Mouse (Mus musculus): ENCODE measurements at regions not wholly inside any gene's neighbourhood (a gene's known extent, or its start where the extent isn't known, plus 50 kb on each side); places are given as distances from the start of the nearest gene placed in this dataset.

DNA sequence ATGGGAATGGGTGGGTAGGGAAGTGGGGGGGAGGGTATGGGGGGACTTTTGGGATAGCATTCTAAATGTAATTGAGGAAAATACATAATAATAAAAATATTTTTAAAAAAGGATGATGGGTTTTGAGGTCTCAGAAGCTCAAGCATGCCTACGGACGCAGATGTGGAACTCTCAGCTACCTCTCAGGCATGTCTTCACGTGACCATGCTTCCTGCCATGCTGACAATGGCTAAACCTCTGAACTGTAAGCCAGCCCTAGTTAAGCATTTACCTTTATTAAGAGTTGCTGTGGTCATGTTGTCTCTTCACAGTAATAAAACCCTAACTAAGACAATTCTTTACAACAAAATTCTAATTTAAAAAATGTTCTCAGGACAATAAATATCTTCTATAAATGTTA lies 80.0 kb downstream of the Tex36 start:
- Histone ChIP-seq H3K9me3 (no peaks in the 10 kb centered on the region), H3K27ac (replicated peaks) (no peak overlapping the region), H3K27me3 (replicated peaks) (no peaks in the 10 kb centered on the region), H3K4me2 (no peak overlapping the region), H3K4me3 (no peak overlapping the region), H3K4me1 (no peaks in the 10 kb centered on the region), H3K36me3 (no peaks in the 10 kb centered on the region), H3K9ac (no peak overlapping the region)
- WGBS = 85% methylated on average over 3 of the region's 3 CpGs
- no peak for ATAC-seq (ENCODE audit: extremely low read depth, insufficient number of reproducible peaks, low FRiP score, low TSS enrichment)

DNA sequence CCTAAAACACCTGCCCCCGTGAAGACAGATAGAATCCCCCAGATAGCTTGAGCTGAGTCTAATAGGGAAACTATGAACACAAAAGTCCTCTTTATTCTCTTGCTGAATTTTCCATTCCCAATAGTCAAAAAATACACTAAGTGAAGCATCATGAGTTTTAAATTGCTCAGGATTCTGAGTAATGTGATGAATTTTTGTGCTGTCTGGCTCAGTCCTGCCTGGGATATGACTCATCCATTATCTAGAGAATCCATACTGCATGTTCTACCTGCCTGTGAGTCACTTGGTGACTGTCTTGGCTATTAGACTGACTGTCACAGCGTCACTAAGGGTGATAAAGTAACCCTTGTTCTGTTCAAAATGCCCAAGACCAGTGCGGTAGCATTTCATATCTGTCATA lies 83.0 kb downstream of the Tex36 start:
- Histone ChIP-seq H3K27ac (replicated peaks) (no peak overlapping the region), H3K4me2 (no peak overlapping the region), H3K4me1 (no peaks in the 10 kb centered on the region), H3K36me3 (no peaks in the 10 kb centered on the region), H3K27me3 (replicated peaks) (no peaks in the 10 kb centered on the region), H3K4me3 (no peak overlapping the region), H3K9me3 (no peaks in the 10 kb centered on the region), H3K9ac (no peak overlapping the region)
- ATAC-seq (ENCODE audit: extremely low read depth, insufficient number of reproducible peaks, low FRiP score, low TSS enrichment) = no peak
- WGBS = 73% methylated on average over 3 of the region's 3 CpGs

DNA sequence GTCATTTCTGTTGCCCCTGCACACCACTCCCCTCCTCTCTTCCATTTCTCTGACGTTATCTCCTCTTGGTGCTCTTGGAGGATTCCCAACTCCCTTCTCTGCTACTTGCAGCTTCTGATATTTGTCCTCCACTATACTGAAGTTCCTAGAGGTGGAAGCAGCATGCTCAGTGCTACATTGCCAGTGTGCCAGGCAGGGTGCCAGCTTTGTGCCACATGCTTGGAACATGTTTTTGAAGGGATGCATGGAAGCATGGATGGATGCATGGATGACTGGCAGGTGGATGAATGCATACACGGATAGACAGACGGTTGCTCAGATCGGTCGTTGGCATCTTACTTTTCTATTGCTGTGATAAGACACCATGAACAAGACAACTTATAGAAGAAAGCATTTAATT lies 84.4 kb downstream of the Tex36 start:
- no peak overlapping the region for H3K27ac ChIP-seq (replicated peaks)
- no peak overlapping the region for H3K4me2 ChIP-seq
- H3K9ac ChIP-seq = no peak overlapping the region
- no peak for ATAC-seq (ENCODE audit: extremely low read depth, insufficient number of reproducible peaks, low FRiP score, low TSS enrichment)
- H3K4me3 ChIP-seq = no peak overlapping the region
- no peaks in the 10 kb centered on the region for H3K4me1 ChIP-seq
- no peaks in the 10 kb centered on the region for H3K9me3 ChIP-seq
- 79% methylated on average over 5 of the region's 5 CpGs for WGBS
- no peaks in the 10 kb centered on the region for H3K36me3 ChIP-seq
- no peaks in the 10 kb centered on the region for H3K27me3 ChIP-seq (replicated peaks)

GRCm38 (mm10) chr7:133510926-133511325 lies 91.0 kb downstream of the Tex36 start:
- Histone ChIP-seq H3K4me2 (no peak overlapping the region), H3K4me1 (no peaks in the 10 kb centered on the region), H3K9me3 (no peaks in the 10 kb centered on the region), H3K9ac (no peak overlapping the region), H3K27ac (replicated peaks) (no peak overlapping the region), H3K36me3 (no peaks in the 10 kb centered on the region), H3K27me3 (replicated peaks) (0 out of 2 replicates have a peak, but pooled peaks cover 3% of the 10 kb centered on the region), H3K4me3 (no peak overlapping the region)
- 43% methylated on average over 5 of the region's 5 CpGs for WGBS
- ATAC-seq (ENCODE audit: extremely low read depth, insufficient number of reproducible peaks, low FRiP score, low TSS enrichment) = no peak

DNA sequence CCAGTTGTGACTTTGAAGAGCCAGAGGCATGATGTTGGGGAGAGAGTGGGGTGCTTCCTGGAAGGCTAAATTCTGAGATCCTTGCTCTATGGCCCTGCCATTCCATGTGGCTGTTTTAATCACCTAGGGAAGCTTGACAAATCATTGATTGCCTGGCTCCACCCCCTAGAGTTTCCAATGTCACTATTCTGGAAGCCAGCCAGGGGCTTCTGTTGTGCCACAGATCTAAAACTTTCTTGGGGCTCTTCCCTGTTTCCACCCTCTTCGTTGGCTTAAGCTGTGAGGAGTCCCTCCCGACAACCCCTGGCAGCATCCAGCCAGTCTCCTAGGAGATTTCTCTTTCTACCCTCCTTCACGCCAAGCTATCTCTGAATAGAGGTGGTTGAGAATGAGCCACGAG lies 92.5 kb downstream of the Tex36 start:
- no peak for ATAC-seq (ENCODE audit: extremely low read depth, insufficient number of reproducible peaks, low FRiP score, low TSS enrichment)
- 51% methylated on average over 4 of the region's 4 CpGs for WGBS

DNA sequence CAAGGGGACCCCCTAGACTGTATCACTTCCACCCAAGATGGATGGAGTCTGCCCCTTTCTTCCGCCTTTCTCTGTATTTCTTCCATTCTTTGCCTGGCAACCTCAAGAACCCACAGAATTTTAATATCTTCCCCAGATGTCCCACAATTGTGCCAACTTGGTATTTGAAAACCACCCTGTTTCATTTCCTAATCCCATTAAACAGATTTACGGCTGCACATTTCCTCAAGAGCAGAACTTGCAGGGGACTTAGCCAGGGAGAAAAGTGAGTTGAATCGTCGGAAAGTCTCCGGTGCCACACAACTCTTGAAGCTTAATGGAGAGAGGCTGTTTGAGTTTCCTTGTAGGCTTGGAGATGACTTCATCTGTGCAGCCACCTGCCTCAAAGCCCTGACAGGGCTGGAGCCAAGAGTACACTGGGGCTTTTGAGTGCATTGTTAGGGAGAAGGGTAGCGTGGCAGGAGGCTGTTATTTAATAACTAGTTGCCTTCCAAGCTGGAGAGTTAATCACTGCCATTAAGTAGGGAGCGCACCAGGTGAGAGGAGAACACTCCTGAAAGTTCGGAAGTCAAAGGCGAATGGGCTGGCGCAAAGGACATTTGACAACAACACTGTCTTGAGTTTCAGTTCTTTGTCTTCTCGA lies 93.5 kb downstream of the Tex36 start:
- Histone ChIP-seq H3K27ac (replicated peaks) (no peak overlapping the region), H3K27me3 (replicated peaks) (0 out of 2 replicates have a peak, but pooled peaks cover 3% of the 10 kb centered on the region), H3K9me3 (no peaks in the 10 kb centered on the region), H3K4me3 (no peak overlapping the region), H3K36me3 (no peaks in the 10 kb centered on the region), H3K4me2 (no peak overlapping the region), H3K9ac (no peak overlapping the region), H3K4me1 (no peaks in the 10 kb centered on the region)
- ATAC-seq (ENCODE audit: extremely low read depth, insufficient number of reproducible peaks, low FRiP score, low TSS enrichment) = no peak
- 73% methylated on average over 11 of the region's 11 CpGs for WGBS

More for the DNA sequence above, 92.5 kb downstream of the Tex36 start:
- no peak overlapping the region for H3K4me2 ChIP-seq
- H3K9me3 ChIP-seq = no peaks in the 10 kb centered on the region
- no peaks in the 10 kb centered on the region for H3K36me3 ChIP-seq
- H3K27ac ChIP-seq (replicated peaks) = no peak overlapping the region
- no peak overlapping the region for H3K9ac ChIP-seq
- no peak overlapping the region for H3K4me3 ChIP-seq
- H3K4me1 ChIP-seq = no peaks in the 10 kb centered on the region
- H3K27me3 ChIP-seq (replicated peaks) = 0 out of 2 replicates have a peak, but pooled peaks cover 3% of the 10 kb centered on the region

DNA sequence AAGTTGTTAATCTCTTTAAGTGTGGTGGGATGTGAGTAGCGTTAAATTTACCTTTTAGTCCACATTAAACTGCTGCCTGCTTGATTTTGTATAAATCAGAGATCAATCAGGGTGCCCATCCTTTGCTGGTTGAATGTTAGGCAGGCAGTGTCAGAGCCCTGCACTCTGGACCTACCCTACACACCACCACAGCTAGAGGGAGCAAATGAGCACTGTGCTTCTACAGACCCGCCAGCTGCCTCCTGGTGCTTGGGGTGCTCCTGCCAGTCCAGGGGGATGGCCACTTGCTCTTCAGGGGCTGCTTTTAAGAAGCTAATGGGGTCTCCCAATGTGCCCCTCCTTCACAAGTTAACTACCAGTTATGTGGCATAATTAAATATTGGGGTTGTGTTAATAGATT lies 96.3 kb downstream of the Tex36 start:
- no peak overlapping the region for H3K9ac ChIP-seq
- no peaks in the 10 kb centered on the region for H3K4me1 ChIP-seq
- no peaks in the 10 kb centered on the region for H3K36me3 ChIP-seq
- 80% methylated on average over 2 of the region's 2 CpGs for WGBS
- no peaks in the 10 kb centered on the region for H3K9me3 ChIP-seq
- ATAC-seq (ENCODE audit: extremely low read depth, insufficient number of reproducible peaks, low FRiP score, low TSS enrichment) = no peak
- H3K27me3 ChIP-seq (replicated peaks) = peaks cover 3% of the 10 kb centered on the region
- no peak overlapping the region for H3K4me3 ChIP-seq
- no peak overlapping the region for H3K27ac ChIP-seq (replicated peaks)
- H3K4me2 ChIP-seq = no peak overlapping the region

DNA sequence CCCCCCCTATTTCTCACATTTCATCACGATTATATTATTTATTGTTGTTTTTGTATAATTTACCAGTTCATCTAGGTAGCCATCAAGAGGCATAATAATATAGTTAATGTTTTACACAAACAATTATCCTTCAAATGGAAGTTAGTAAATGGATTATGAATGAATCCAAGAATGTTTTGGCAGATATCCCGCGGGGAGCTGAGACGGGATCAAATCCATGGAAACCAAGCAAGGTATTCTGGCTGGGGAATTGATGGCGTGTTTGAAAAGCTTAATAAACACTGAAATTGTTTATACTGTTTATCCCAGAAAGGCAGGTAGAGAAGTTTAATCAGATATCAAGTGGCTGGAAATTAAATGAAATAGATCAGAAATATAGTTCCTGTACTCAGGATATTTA lies 98.0 kb downstream of the Tex36 start:
- Histone ChIP-seq H3K4me2 (no peak overlapping the region), H3K27ac (replicated peaks) (no peak overlapping the region), H3K4me1 (no peaks in the 10 kb centered on the region), H3K9ac (no peak overlapping the region), H3K4me3 (no peak overlapping the region), H3K27me3 (replicated peaks) (peaks cover 15% of the 10 kb centered on the region), H3K36me3 (no peaks in the 10 kb centered on the region), H3K9me3 (no peaks in the 10 kb centered on the region)
- 83% methylated on average over 5 of the region's 5 CpGs for WGBS
- no peak for ATAC-seq (ENCODE audit: extremely low read depth, insufficient number of reproducible peaks, low FRiP score, low TSS enrichment)

- Histone ChIP-seq H3K4me2 (no peak overlapping the region), H3K27me3 (replicated peaks) (peaks cover 15% of the 10 kb centered on the region), H3K4me3 (no peak overlapping the region), H3K9me3 (no peaks in the 10 kb centered on the region), H3K4me1 (no peaks in the 10 kb centered on the region), H3K9ac (no peak overlapping the region), H3K36me3 (no peaks in the 10 kb centered on the region), H3K27ac (replicated peaks) (no peak overlapping the region)
- no peak for ATAC-seq (ENCODE audit: extremely low read depth, insufficient number of reproducible peaks, low FRiP score, low TSS enrichment)
- WGBS = 69% methylated on average over 4 of the region's 4 CpGs
Observed at GRCm38 (mm10) chr7:133502731-133503130, 99.2 kb downstream of the Tex36 start.

DNA sequence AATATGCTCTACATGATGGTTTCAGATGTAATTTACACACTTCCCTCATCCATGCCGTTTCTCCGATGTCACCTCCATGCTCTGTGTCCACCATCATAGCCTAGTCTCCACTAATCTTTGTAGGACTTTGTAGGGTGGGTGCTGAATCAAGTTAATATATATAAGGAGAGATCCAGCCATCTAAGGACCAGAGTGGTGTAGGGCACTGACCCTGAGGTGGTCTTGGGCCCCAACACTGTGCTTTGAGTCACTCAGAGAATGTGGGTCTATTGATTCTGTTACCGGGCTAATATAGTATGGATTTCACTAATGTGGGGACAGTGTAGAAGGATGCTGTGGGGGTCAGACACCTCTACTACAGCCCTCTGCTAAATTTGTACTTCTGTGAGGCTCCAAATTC lies 104.4 kb downstream of the Tex36 start:
- Histone ChIP-seq H3K4me2 (no peak overlapping the region), H3K27ac (replicated peaks) (no peak overlapping the region), H3K4me1 (no peaks in the 10 kb centered on the region), H3K9me3 (no peaks in the 10 kb centered on the region), H3K4me3 (no peak overlapping the region), H3K9ac (no peak overlapping the region), H3K36me3 (no peaks in the 10 kb centered on the region), H3K27me3 (replicated peaks) (peaks cover 18% of the 10 kb centered on the region)
- no peak for ATAC-seq (ENCODE audit: extremely low read depth, insufficient number of reproducible peaks, low FRiP score, low TSS enrichment)
- 92% methylated on average over 3 of the region's 3 CpGs for WGBS

- Histone ChIP-seq H3K9ac (no peak overlapping the region), H3K4me2 (no peak overlapping the region), H3K4me3 (no peak overlapping the region), H3K9me3 (no peaks in the 10 kb centered on the region), H3K36me3 (no peaks in the 10 kb centered on the region), H3K4me1 (0 out of 2 replicates have a peak, but pooled peaks cover 4% of the 10 kb centered on the region), H3K27ac (replicated peaks) (no peak overlapping the region), H3K27me3 (replicated peaks) (peaks cover 18% of the 10 kb centered on the region)
- ATAC-seq (ENCODE audit: extremely low read depth, insufficient number of reproducible peaks, low FRiP score, low TSS enrichment) = no peak
- 68% methylated on average over 8 of the region's 8 CpGs for WGBS
Observed at GRCm38 (mm10) chr7:133494982-133495550, 106.9 kb downstream of the Tex36 start.
